Mouse (Mus musculus) left cerebral cortex, adult 2 months (tissue): ENCODE results near the gene Slc30a1. TPM values are rescaled to one million over a fixed set of nuclear protein-coding genes. Genes with fewer than 3 reads are reported as not detected.
A peak's percentile ranks its signal among the peaks of the same experiment; 100 is the strongest.

ENCODE experiments used
- DNase-seq, 2 experiments: peaks; one replicate each; pipeline ENCODE4 v3.0.0; 2021 to 2022; ENCODE audit warnings: low spot score in 2 of 2, mixed read lengths in 1 of 2; ENCODE audit errors: extremely low spot score in 1 of 2
- H3K27ac ChIP-seq: fragments of 200-600 bp; 2 replicates; pipeline ENCODE4 v1.8.1; 2022
- H3K4me3 ChIP-seq: fragments of 200-600 bp; 2 replicates; pipeline ENCODE4 v1.8.1; 2022
- CTCF ChIP-seq: fragments of 200-600 bp; IDR thresholded peaks from 2 replicates; pipeline ENCODE4 v1.8.1; 2022; ENCODE audit warnings: antibody characterized with exemption, mild to moderate bottlenecking, moderate library complexity
- intact Hi-C: fragments of 180-260 bp; cut with DNase I; formaldehyde crosslinking; loops from one replicate; pipeline ENCODE4 v1.15.1; 2025
- total RNA-seq, 2 experiments: library from RNA; stranded (reverse); gene quantifications; 2 replicates each; pipeline ENCODE4 v1.2.3; 2021

Gene Slc30a1
- total RNA-seq, 2 experiments from 2014 or later, result 33.3 to 36.3 TPM

DNA sequence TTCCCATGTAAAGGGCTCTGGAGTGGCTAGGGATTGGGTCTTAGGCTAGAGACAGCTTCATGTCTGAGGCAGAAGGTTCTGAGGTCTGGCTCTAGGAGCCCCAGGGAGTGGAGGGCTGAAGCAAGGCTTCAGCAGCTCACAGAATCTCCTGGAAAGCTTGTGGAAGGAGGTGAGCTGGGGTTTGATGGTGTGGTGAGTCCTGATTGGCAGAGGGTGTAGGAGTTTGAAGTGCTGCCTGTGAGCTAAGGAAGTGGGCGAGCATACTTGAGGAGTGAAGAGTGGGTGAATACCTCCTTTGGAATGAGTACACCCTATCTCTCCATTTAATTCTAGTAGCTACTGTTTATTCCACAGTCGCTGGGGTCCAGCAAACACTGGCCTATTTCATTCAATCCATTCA is 44.0 kb downstream of the Slc30a1 start:
- Histone ChIP-seq H3K27ac (peak overlapping the region; percentile 30; the same call in 1 of the 2 replicates), H3K4me3 (no peak overlapping the region)
- intact Hi-C loops, result loop anchor here (5.0 kb wide), 1 partner anchor 43 kb away; the partner anchor contains the start of gene Slc30a1
- no peak for TF ChIP-seq CTCF
- DNase-seq, result no peak

GRCm38 (mm10) chr1:191952733-191953335 is 46.3 kb downstream of the Slc30a1 start:
- DNase-seq, result peak; percentile 28 to 58
- intact Hi-C loops, result loop anchor here (2.0 to 5.0 kb wide), 3 partner anchors 46 to 342 kb away; partner anchors contain the start of gene Slc30a1
- peak overlapping the region; percentile 60; the same call in 1 of the 2 replicates for H3K27ac ChIP-seq
- no peak overlapping the region for H3K4me3 ChIP-seq
- no peak for TF ChIP-seq CTCF

GRCm38 (mm10) chr1:191955101-191955500 is 48.5 kb downstream of the Slc30a1 start:
- peak overlapping the region; percentile 22; the same call in 1 of the 2 replicates for H3K27ac ChIP-seq
- intact Hi-C loops, result no loop called here
- no peak overlapping the region for H3K4me3 ChIP-seq
- no peak for TF ChIP-seq CTCF
- DNase-seq, result no peak

DNA sequence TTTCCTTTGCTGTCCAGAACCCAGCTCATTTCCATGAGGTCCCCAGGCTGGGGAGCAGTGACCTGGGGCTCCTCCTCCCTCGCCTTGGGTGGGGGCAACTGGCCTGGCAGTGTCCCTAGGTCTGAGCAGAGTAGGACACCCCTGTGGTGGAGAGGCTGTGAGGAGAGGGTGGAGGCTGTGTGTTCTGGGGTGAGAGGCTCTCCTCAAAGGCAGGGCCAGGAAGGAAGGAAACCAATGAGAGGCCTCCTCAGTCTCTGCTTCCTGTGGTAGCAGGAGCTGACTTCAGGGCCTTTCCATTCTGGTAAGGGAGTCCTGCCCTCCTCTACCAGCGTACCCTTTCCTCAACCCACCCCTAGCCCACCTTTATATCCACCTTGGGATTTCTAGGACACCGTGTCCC is 49.7 kb downstream of the Slc30a1 start:
- DNase-seq, result no peak

DNA sequence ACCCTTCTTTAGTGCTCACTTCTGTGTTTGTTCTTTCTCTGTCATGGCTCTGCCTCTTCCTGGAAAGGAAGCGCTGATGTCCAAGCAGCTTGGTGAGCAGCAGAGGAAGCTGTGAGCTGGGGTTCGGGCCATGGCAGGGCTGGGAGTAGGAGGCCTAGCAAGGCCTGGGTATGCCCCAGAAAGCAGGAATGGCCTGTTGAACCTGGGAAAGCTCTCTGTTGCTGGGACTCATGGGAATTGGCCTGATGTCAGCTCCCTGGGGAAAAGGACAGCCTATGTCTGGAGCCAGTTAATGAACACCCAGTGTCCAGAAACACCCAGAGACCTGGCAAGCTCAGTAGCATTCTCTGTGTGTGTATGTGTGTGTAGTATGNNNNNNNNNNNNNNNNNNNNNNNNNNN is 50.3 kb downstream of the Slc30a1 start:
- no peak for DNase-seq
- no peak for TF ChIP-seq CTCF
- Histone ChIP-seq H3K27ac (peak overlapping the region; percentile 64), H3K4me3 (no peak overlapping the region)
- intact Hi-C loops, result no loop called here

More for the DNA sequence above, 49.7 kb downstream of the Slc30a1 start:
- no peak overlapping the region for H3K4me3 ChIP-seq
- intact Hi-C loops, result no loop called here
- peak overlapping the region; percentile 64 for H3K27ac ChIP-seq
- TF ChIP-seq CTCF, result no peak

- Histone ChIP-seq H3K4me3 (no peak overlapping the region), H3K27ac (no peak overlapping the region)
- intact Hi-C loops, result no loop called here
- no peak for TF ChIP-seq CTCF
- no peak for DNase-seq
Measured at GRCm38 (mm10) chr1:191957321-191957720, 50.8 kb downstream of the Slc30a1 start.

- no peak for TF ChIP-seq CTCF
- no peak overlapping the region for H3K27ac ChIP-seq
- H3K4me3 ChIP-seq, result no peak overlapping the region
- DNase-seq, result no peak
- intact Hi-C loops, result no loop called here
Measured at GRCm38 (mm10) chr1:191960946-191961345, 54.4 kb downstream of the Slc30a1 start.

Other genes starting within 250 kb of the Slc30a1 start
- gene Lpgat1, start 188.9 kb upstream of the Slc30a1 start, total RNA-seq, result 100 to 1,000 TPM; 189 to 194 TPM
- gene Nek2, start 85.3 kb upstream of the Slc30a1 start, total RNA-seq, result 1 to 10 TPM; 1.2 to 1.3 TPM
- gene Rd3, start 70.6 kb downstream of the Slc30a1 start, total RNA-seq, result under 1 TPM; 0.18 to 0.21 TPM
- gene Traf5, start 185.8 kb downstream of the Slc30a1 start, total RNA-seq, result 1 to 10 TPM; 4.5 to 7.6 TPM
- gene Rcor3, start 231.3 kb downstream of the Slc30a1 start, total RNA-seq, result 10 to 100 TPM; 31.8 to 37.4 TPM